Mouse (Mus musculus) fat pad, adult 2 months (tissue): ENCODE results near the gene Spsb4.

ENCODE experiments used
- DNase-seq: peaks from one replicate; pipeline ENCODE4 v3.0.0-alpha.2; 2011; ENCODE audit warnings: low read depth, low spot score; ENCODE audit errors: extremely low read depth

The Spsb4 gene

GRCm38 (mm10) chr9:96908737-96909136, 109.9 kb downstream of the Spsb4 start:
- DNase-seq: no peak

- DNase-seq: no peak
Observed at GRCm38 (mm10) chr9:96904360-96905355, 114.0 kb downstream of the Spsb4 start.

- DNase-seq: no peak
Observed at GRCm38 (mm10) chr9:96899717-96900116, 118.9 kb downstream of the Spsb4 start.

- no peak for DNase-seq
Observed at GRCm38 (mm10) chr9:96899004-96899403, 119.6 kb downstream of the Spsb4 start.

- DNase-seq: no peak
Observed at GRCm38 (mm10) chr9:96896690-96897089, 122.0 kb downstream of the Spsb4 start.

GRCm38 (mm10) chr9:96893582-96893981, 125.1 kb downstream of the Spsb4 start:
- DNase-seq: no peak
